Mouse (Mus musculus) embryo, embryonic 11 days (tissue): ENCODE measurements at regions not wholly inside any gene's neighbourhood (a gene's known extent, or its start where the extent isn't known, plus 50 kb on each side); places are given as distances from the start of the nearest gene placed in this dataset.
A peak's percentile ranks its signal among the peaks of the same experiment; 100 is the strongest.

ENCODE experiments used
- DNase-seq: peaks from one replicate; pipeline ENCODE4 v3.0.0-alpha.2; 2015

DNA sequence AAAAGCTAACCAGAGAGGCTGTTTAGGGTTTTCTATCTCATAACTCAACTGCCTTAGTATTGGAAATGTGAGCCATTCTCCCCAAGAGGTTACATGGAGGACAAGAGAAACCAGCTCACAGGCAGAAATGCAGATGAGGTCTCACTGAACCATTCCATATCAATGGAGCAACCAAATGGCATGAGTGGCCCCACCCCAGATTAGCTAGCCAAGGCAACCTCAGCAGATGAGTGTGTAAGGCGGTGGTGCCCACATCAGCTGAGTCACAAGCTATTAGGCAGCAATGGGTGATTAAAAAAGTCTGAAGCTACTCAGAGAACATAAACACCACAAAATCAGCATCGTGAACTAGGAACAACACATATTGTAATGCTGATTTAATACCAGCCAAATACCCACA, 133.2 kb downstream of the Lpin1 start:
- no peak for DNase-seq

- DNase-seq = no peak
Observed at GRCm38 (mm10) chr12:16474361-16475080, 136.2 kb downstream of the Lpin1 start.

- DNase-seq = no peak
Observed at GRCm38 (mm10) chr12:16457419-16457818, 153.3 kb downstream of the Lpin1 start.

- DNase-seq = no peak
Observed at GRCm38 (mm10) chr12:16450771-16451435, 159.9 kb downstream of the Lpin1 start.

DNA sequence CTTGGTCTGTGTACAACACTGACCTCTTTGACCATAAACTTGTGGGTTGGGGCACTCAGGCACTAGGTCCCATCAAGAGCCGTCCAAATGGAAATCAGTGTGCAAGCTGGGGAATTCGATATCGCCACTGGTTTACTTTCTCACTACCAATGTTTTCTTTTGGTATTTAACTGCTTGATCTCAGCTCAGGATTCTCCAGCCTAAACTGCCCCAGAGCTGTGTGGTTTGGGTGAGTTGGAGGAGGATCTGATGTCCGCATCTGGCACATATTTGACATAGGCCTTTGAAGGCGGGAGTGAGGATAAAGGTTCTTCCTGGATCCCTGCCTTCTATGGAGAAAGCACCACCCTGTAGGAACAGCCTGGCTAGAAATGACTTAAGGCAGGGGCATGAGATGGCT, 172.0 kb downstream of the Lpin1 start:
- no peak for DNase-seq

- no peak for DNase-seq
Observed at GRCm38 (mm10) chr12:16436961-16437360, 173.8 kb downstream of the Lpin1 start.

DNA sequence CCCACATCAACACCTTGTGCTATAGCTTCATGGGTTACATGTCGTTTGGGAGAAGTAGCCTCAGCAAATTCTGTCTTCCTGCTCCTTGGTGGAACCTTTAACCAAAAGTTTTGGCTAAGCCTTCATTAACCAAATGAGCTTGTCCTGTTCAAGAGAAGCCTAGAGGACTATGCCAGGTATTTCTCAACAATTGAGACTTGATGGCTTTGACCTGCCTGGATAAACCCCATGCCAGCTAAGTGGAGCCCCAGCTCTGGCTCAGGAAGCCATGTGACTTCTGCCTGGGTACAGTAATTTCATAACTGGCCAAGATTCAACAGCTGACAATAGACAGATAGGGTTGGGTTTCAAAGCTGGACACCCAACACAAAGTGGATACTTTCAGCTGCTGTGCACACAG, 174.5 kb downstream of the Lpin1 start:
- no peak for DNase-seq

- no peak for DNase-seq
Observed at GRCm38 (mm10) chr12:16434739-16435138, 176.0 kb downstream of the Lpin1 start.

DNA sequence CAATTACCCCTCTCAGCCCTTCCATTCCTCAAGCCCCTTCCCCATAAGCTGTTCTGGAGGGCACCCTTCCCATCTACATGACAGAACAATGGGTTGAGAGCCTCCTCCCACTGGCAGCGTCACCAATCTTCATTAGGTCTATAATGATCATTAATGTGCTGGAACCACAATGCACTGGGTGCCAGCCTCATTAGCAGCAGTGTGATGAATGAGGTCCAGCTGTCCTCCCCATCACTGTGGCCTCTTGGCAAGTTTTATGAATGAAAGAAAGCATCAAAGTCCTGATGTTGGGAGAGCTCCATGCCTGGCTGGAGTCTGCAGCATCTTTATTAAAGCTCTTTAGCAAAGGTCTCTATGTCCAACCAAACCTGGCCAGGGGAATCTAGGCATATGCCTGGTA, 176.5 kb downstream of the Lpin1 start:
- peak; percentile 1 for DNase-seq

DNA sequence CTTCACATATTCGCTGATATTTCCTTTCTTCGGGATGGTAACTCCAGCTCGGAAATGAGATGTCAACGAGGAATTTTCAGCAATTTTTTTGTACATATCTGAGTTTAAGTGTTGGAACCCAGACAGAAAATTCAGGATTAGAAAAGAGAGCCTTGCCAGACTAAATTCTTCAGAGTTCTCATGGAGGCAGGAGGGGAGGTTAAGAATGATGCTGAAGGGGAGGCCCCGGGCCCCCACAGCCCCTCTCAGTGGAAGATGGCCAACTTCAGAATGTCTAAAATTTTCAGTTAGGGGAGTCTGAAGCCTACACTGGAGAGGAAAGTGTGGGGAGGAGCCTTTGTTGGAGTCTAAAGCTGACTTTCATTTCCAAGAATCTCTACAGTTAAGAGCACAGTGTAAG, 184.8 kb downstream of the Lpin1 start:
- DNase-seq = no peak

DNA sequence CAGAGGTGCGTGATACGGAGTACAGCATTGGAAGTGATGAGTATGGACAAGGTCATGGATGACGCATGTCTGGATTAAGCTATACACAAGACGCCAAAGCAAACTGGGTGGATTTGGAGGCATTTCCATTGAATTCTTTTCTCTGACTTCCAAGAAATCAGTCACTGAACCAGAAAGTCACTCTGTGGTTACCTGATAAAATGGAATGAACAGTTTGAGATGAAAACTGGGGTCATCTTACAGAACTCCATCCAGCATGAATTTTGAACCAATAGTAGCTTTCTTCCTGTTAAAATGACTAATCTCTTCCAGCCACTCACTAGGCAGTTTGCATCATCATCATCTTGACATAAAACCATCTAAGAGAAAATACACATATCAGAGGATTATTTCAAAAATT, 186.2 kb downstream of the Lpin1 start:
- no peak for DNase-seq

- no peak for DNase-seq
Observed at GRCm38 (mm10) chr12:16395720-16396119, 215.0 kb downstream of the Lpin1 start.

GRCm38 (mm10) chr12:16392851-16393250, 217.9 kb downstream of the Lpin1 start:
- no peak for DNase-seq

DNA sequence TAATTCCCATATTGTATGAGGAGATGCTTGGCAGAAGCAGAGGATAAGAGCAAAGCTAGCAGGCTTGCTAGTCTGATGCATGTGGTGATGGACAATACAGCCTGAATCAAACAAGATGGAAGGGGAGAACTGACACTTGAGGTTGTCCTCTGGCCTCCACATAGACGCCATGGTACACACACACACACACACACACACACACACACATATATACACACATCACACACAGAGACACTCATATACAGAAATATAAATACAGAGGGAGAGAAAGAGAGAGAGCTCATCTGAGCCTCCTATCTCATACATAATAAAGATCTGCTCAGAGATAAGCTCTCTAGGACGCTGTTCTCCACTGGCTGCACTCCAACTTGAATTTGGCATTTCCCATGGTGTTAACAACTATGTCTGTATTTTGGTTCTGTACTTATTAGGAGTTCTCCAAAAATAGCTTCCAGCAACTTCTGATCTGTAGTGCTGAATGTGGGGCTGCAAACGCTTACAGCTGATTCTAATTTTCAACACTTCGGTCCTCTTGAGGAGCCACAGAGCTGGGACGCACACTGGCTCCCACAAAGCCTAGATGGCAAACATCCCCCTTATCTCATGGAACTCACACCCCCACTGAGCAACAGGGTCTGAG, 219.0 kb downstream of the Lpin1 start:
- DNase-seq = no peak

- no peak for DNase-seq
Observed at GRCm38 (mm10) chr12:16391163-16391562, 219.6 kb downstream of the Lpin1 start.

DNA sequence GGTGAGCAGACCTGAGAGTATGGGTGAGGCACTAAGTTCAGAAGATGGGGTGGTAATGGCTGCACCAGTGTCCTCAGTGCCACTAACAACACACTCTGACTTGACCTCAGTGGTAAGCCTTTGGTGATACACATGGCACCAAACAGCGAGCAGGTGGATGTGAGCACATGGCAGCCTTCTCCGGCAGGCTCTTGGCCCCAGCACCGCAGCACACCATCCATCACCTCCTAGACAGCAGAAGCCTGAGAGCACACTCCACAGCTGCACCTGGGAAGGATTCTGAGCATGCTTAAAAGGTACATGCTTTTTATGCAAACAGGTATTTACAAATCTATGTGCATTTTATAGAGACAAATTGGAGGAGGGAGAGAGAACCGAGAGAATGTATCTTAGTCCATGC, 223.7 kb downstream of the Lpin1 start:
- no peak for DNase-seq

DNA sequence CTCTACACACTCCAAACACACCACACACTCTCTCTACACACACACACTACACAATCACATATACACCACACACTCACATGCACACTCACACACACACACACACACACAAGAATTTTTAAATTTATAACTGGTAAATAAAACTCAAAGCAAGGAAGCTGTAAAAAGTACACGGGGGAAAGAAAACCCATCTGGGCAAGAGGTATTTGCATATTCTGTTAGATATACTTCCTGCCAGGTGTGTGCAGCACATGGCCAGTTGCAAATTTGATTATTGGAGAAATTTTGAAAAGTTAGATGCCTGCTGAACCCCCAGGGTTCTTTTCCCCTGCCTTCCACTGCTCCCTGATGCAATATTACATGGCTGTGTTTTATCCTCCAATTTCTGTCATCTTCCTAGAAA, 226.4 kb downstream of the Lpin1 start:
- no peak for DNase-seq

GRCm38 (mm10) chr12:16383499-16383935, 227.2 kb downstream of the Lpin1 start:
- DNase-seq = no peak

DNA sequence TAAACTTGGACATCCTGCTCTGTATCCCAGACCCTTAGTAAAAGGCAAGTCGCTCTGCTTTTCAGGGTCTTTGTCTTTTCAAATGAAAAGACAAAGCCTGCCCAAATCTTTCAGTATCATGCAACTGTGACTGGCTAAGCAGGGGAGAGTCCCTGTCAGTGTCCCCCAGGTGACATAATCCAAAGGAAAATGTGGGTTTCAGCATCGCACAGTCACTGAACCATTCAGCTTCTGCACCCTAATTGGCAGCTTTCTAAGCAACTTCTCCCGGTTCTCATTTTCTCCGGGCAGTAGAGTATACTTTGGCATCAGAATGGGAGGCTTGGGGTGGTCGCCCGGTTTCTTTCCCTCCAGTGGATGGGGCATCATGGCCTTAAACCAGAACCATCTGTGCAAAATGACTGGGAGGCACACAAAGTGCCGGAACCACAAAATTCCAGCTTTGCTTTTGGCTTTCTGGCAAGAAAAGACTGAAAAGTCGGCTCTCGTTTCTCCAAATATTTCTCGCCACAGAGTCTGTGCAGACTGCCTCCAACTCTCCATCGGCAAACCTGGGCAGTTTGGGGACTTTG, 228.3 kb downstream of the Lpin1 start:
- no peak for DNase-seq

- no peak for DNase-seq
Observed at GRCm38 (mm10) chr12:16381026-16381425, 229.7 kb downstream of the Lpin1 start.

GRCm38 (mm10) chr12:16380346-16380745, 230.4 kb downstream of the Lpin1 start:
- no peak for DNase-seq

DNA sequence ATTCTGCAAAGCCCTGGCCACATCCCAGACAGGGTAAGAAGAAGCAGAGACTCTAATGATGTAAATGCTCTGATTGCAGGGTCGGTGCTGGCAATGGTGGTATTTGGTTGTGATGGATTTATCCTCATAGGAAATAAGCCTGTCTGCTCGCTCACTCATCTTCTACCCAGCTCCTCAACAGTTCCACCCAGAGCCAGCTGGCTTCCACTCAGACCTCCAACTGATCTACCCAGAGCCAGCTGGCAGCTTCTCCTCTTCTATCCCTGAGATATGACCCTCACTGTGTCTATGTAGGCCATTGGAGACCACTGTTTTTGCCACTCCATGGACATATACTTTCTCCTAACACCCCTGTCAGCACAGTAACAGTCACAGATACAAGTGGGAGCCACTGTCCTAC, 231.4 kb downstream of the Lpin1 start:
- DNase-seq = no peak

DNA sequence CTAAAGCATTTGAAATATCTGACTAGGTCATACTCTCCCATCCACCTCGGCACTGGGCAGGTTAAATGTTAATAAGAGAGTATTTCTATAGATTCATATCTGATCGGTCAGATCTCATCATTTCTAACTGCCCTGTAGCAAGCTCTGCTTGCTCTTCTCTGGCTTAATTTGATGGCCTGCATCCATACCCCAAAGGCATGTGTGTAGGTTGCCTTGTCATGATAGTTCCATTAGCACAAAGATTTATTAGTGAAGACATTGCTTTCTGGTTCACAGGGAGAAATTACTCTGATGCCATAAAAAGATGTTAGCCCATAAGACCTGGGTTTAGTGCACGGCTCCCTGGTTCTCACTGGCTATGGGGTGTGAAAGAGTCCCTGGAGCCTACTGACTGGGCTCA, 232.3 kb downstream of the Lpin1 start:
- DNase-seq = no peak
